ENCODE assay signal across 9 mouse cellular contexts in genomic region chr2:164385927-164386763, GRCm38 (mm10). TPM values are rescaled to one million over a fixed set of nuclear protein-coding genes. Genes with fewer than 3 reads are reported as not detected.
DNase-seq lines count a peak whose midpoint lies in the region; ATAC-seq and TF ChIP-seq lines count a peak whose summit lies in the region.
"Had no signal": no experiment of that assay in that cellular context is flagged by ENCODE, and none has a peak within 500 bp of the region (broad histone marks: within the 10 kb centered on the region; RNA-seq: fewer than 3 reads in every experiment).

No protein-coding gene starts in this region.

- H3K4me1 ChIP-seq in heart, embryonic 11.5 days (ENCODE audit: control insufficient read depth, insufficient read depth, low read length): no peaks in the 10 kb centered on the region
- 0 out of 2 replicates have a peak, but pooled peaks cover 3% of the 10 kb centered on the region for H3K4me1 ChIP-seq in embryonic facial prominence, embryonic 11.5 days (ENCODE audit: control insufficient read depth, insufficient read depth, low read length)
- no peaks in the 10 kb centered on the region for H3K4me1 ChIP-seq in intestine, postnatal 0 days (replicated peaks; ENCODE audit: control insufficient read depth, insufficient read depth, low read length)
- H3K4me1 ChIP-seq in neural tube, embryonic 13.5 days (replicated peaks): peaks cover 43% of the 10 kb centered on the region

- no peak overlapping the region for H3K4me3 ChIP-seq in heart, embryonic 11.5 days (ENCODE audit: low read depth, low read length)
- H3K4me3 ChIP-seq in embryonic facial prominence, embryonic 11.5 days (ENCODE audit: low read depth, low read length): no peak overlapping the region
- H3K4me3 ChIP-seq in intestine, postnatal 0 days (ENCODE audit: low read depth, low read length): no peak overlapping the region
- H3K4me3 ChIP-seq in neural tube, embryonic 13.5 days: no peak overlapping the region

- no peak overlapping the region for H3K9ac ChIP-seq in heart, embryonic 11.5 days (ENCODE audit: low read depth, low read length)
- peak overlapping the region; percentile 22; the same call in 1 of the 2 replicates for H3K9ac ChIP-seq in embryonic facial prominence, embryonic 11.5 days (replicated peaks; ENCODE audit: low read length)
- H3K9ac ChIP-seq in intestine, postnatal 0 days (ENCODE audit: low read depth, low read length): no peak overlapping the region
- no peak overlapping the region for H3K9ac ChIP-seq in neural tube, embryonic 13.5 days

- TF ChIP-seq CTCF in intestine, postnatal 0 days (IDR thresholded peaks at IDR 0.05; ENCODE audit: low read depth): no peak

- peak; percentile 61; the same call in 1 of the 2 replicates for ATAC-seq in heart, embryonic 11.5 days (replicated peaks; ENCODE audit: insufficient number of reproducible peaks, low FRiP score, low TSS enrichment)
- peak; percentile 85 for ATAC-seq in embryonic facial prominence, embryonic 11.5 days (replicated peaks; ENCODE audit: insufficient number of reproducible peaks, low FRiP score, low TSS enrichment, low read depth)
- 0 out of 2 replicates have a peak, but pooled peaks have one; percentile 10 for ATAC-seq in intestine, postnatal 0 days
- peak; percentile 78 for ATAC-seq in neural tube, embryonic 13.5 days (ENCODE audit: low read depth)
- no peak for ATAC-seq in CD4-positive, CD25-positive, alpha-beta regulatory T cell, adult 4 months

- H3K4me2 ChIP-seq in heart, embryonic 11.5 days: no peak overlapping the region
- no peak overlapping the region; the same call in 1 of the 2 replicates for H3K4me2 ChIP-seq in embryonic facial prominence, embryonic 11.5 days (ENCODE audit: low read depth, low read length)
- H3K4me2 ChIP-seq in intestine, postnatal 0 days (replicated peaks; ENCODE audit: low read depth): no peak overlapping the region
- H3K4me2 ChIP-seq in neural tube, embryonic 13.5 days: peak overlapping the region; percentile 9

- WGBS in heart, embryonic 11.5 days (ENCODE audit: insufficient replicate concordance): 19% methylated on average over 18 of the region's 18 CpGs
- 6% methylated on average over 17 of the region's 18 CpGs for WGBS in embryonic facial prominence, embryonic 11.5 days
- WGBS in intestine, postnatal 0 days: 15% methylated on average over 18 of the region's 18 CpGs
- 8% methylated on average over 18 of the region's 18 CpGs for WGBS in neural tube, embryonic 13.5 days

- H3K27ac ChIP-seq in heart, embryonic 11.5 days (ENCODE audit: low read depth, low read length): no peak overlapping the region
- H3K27ac ChIP-seq in embryonic facial prominence, embryonic 11.5 days (replicated peaks; ENCODE audit: low read depth, low read length): no peak overlapping the region
- no peak overlapping the region for H3K27ac ChIP-seq in intestine, postnatal 0 days (ENCODE audit: low read depth, low read length)
- no peak overlapping the region for H3K27ac ChIP-seq in neural tube, embryonic 13.5 days (replicated peaks)

- no peaks in the 10 kb centered on the region for H3K9me3 ChIP-seq in heart, embryonic 11.5 days (replicated peaks; ENCODE audit: control insufficient read depth, low read length)
- H3K9me3 ChIP-seq in embryonic facial prominence, embryonic 11.5 days (replicated peaks; ENCODE audit: control insufficient read depth, low read length): no peaks in the 10 kb centered on the region
- no peaks in the 10 kb centered on the region for H3K9me3 ChIP-seq in intestine, postnatal 0 days (ENCODE audit: control insufficient read depth)
- H3K9me3 ChIP-seq in neural tube, embryonic 13.5 days: no peaks in the 10 kb centered on the region

- no peaks in the 10 kb centered on the region for H3K36me3 ChIP-seq in heart, embryonic 11.5 days (ENCODE audit: control insufficient read depth, insufficient read depth, low read length)
- H3K36me3 ChIP-seq in embryonic facial prominence, embryonic 11.5 days (replicated peaks; ENCODE audit: control insufficient read depth, insufficient read depth, low read depth, low read length): no peaks in the 10 kb centered on the region
- H3K36me3 ChIP-seq in intestine, postnatal 0 days (ENCODE audit: control insufficient read depth, insufficient read depth): no peaks in the 10 kb centered on the region
- no peaks in the 10 kb centered on the region for H3K36me3 ChIP-seq in neural tube, embryonic 13.5 days

- peaks cover 35% of the 10 kb centered on the region for H3K27me3 ChIP-seq in heart, embryonic 11.5 days (ENCODE audit: control insufficient read depth, insufficient read depth, low read length)
- no peaks in the 10 kb centered on the region for H3K27me3 ChIP-seq in embryonic facial prominence, embryonic 11.5 days (ENCODE audit: control insufficient read depth, insufficient read depth, low read length)
- H3K27me3 ChIP-seq in intestine, postnatal 0 days (replicated peaks; ENCODE audit: control insufficient read depth, insufficient read depth, low read length): peaks cover 16% of the 10 kb centered on the region
- H3K27me3 ChIP-seq in neural tube, embryonic 13.5 days: peaks cover 42% of the 10 kb centered on the region

- no peak for DNase-seq in heart, adult 8-10 months (ENCODE audit: low spot score)
- peak; percentile 99 for DNase-seq in 3T3-L1 (ENCODE audit: low read depth, low spot score)
- DNase-seq in embryonic facial prominence, embryonic 11.5 days (ENCODE audit: low spot score): peak; percentile 61
- no peak for DNase-seq in spleen, adult 12 weeks (ENCODE audit: low spot score)

RNA-seq across cellular contexts. Expression of gene Slpi, which starts 2.8 kb away (rescaled TPM):
- polyA plus RNA-seq in heart, embryonic 11.5 days (2014; fragmentation: Nextera tagmentation; extraction: Ambion mirVana): 0.39 and 0.97 TPM in 2 replicates
- total RNA-seq in heart, adult 8-10 months (2022): 100 to 1,000 TPM in 1 of 4 experiments, 1 to 10 TPM in 3; 1.1 to 110 (median 2.3) TPM
- polyA plus RNA-seq in embryonic facial prominence, embryonic 11.5 days (2014; fragmentation: Nextera tagmentation; extraction: Ambion mirVana): 0.32 and 0.79 TPM in 2 replicates
- 82.5 and 95.0 TPM in 2 replicates for polyA plus RNA-seq in intestine, postnatal 0 days (2015; fragmentation: Nextera tagmentation; extraction: Ambion mirVana)
- polyA plus RNA-seq in neural tube, embryonic 13.5 days (2015; fragmentation: Nextera tagmentation; extraction: Ambion mirVana): 0.75 TPM in 1 of 2 replicates, not detected in the other
- 1 to 10 TPM in 1 of 2 experiments, under 1 TPM in 1; 0.75 to 1.1 TPM for polyA plus RNA-seq in CD4-positive, CD25-positive, alpha-beta regulatory T cell, adult 4 months (2017; shearing (Covaris generic))
- total RNA-seq: ES-E14 had no signal

RNA-seq across cellular contexts. Expression of gene Rbpjl, which starts 16.8 kb away (rescaled TPM):
- 0.06 and 0.19 TPM in 2 replicates for polyA plus RNA-seq in heart, embryonic 11.5 days (2014; fragmentation: Nextera tagmentation; extraction: Ambion mirVana)
- total RNA-seq in heart, adult 8-10 months (2022): not detected
- polyA plus RNA-seq in embryonic facial prominence, embryonic 11.5 days (2014; fragmentation: Nextera tagmentation; extraction: Ambion mirVana): not detected in 2 replicates
- 0.12 and 0.16 TPM in 2 replicates for polyA plus RNA-seq in intestine, postnatal 0 days (2015; fragmentation: Nextera tagmentation; extraction: Ambion mirVana)
- polyA plus RNA-seq in neural tube, embryonic 13.5 days (2015; fragmentation: Nextera tagmentation; extraction: Ambion mirVana): 0.08 and 0.10 TPM in 2 replicates
- polyA plus RNA-seq in CD4-positive, CD25-positive, alpha-beta regulatory T cell, adult 4 months (2017; shearing (Covaris generic)): not detected

RNA-seq across cellular contexts. Expression of gene Matn4, which starts 18.8 kb away (rescaled TPM):
- 0.34 and 0.77 TPM in 2 replicates for polyA plus RNA-seq in heart, embryonic 11.5 days (2014; fragmentation: Nextera tagmentation; extraction: Ambion mirVana)
- total RNA-seq in heart, adult 8-10 months (2022): under 1 TPM; 0.25 to 0.50 (median 0.29) TPM
- 1.2 and 1.3 TPM in 2 replicates for polyA plus RNA-seq in embryonic facial prominence, embryonic 11.5 days (2014; fragmentation: Nextera tagmentation; extraction: Ambion mirVana)
- polyA plus RNA-seq in intestine, postnatal 0 days (2015; fragmentation: Nextera tagmentation; extraction: Ambion mirVana): 1.9 and 2.4 TPM in 2 replicates
- 7.3 and 13.2 TPM in 2 replicates for polyA plus RNA-seq in neural tube, embryonic 13.5 days (2015; fragmentation: Nextera tagmentation; extraction: Ambion mirVana)
- not detected for polyA plus RNA-seq in CD4-positive, CD25-positive, alpha-beta regulatory T cell, adult 4 months (2017; shearing (Covaris generic))

RNA-seq across cellular contexts. Expression of gene Svs5, which starts 53.6 kb away (rescaled TPM):
- not detected in 2 replicates for polyA plus RNA-seq in heart, embryonic 11.5 days (2014; fragmentation: Nextera tagmentation; extraction: Ambion mirVana)
- total RNA-seq in heart, adult 8-10 months (2022): not detected
- not detected in 2 replicates for polyA plus RNA-seq in embryonic facial prominence, embryonic 11.5 days (2014; fragmentation: Nextera tagmentation; extraction: Ambion mirVana)
- polyA plus RNA-seq in intestine, postnatal 0 days (2015; fragmentation: Nextera tagmentation; extraction: Ambion mirVana): not detected in 2 replicates
- polyA plus RNA-seq in neural tube, embryonic 13.5 days (2015; fragmentation: Nextera tagmentation; extraction: Ambion mirVana): not detected in 2 replicates
- not detected for polyA plus RNA-seq in CD4-positive, CD25-positive, alpha-beta regulatory T cell, adult 4 months (2017; shearing (Covaris generic))
- total RNA-seq: ES-E14 had no signal

RNA-seq across cellular contexts. Expression of gene Sdc4, which starts 57.5 kb away (rescaled TPM):
- polyA plus RNA-seq in heart, embryonic 11.5 days (2014; fragmentation: Nextera tagmentation; extraction: Ambion mirVana): 33.9 and 34.6 TPM in 2 replicates
- total RNA-seq in heart, adult 8-10 months (2022): 10 to 100 TPM; 14.9 to 23.0 (median 20.7) TPM
- 19.2 and 24.1 TPM in 2 replicates for polyA plus RNA-seq in embryonic facial prominence, embryonic 11.5 days (2014; fragmentation: Nextera tagmentation; extraction: Ambion mirVana)
- polyA plus RNA-seq in intestine, postnatal 0 days (2015; fragmentation: Nextera tagmentation; extraction: Ambion mirVana): 92.0 and 103 TPM in 2 replicates
- 9.4 and 12.1 TPM in 2 replicates for polyA plus RNA-seq in neural tube, embryonic 13.5 days (2015; fragmentation: Nextera tagmentation; extraction: Ambion mirVana)
- 10 to 100 TPM; 69.7 to 93.7 TPM for polyA plus RNA-seq in CD4-positive, CD25-positive, alpha-beta regulatory T cell, adult 4 months (2017; shearing (Covaris generic))

Comparison
In these comparisons a context has a peak if more than half of its experiments do, and no peak if none do; other contexts are left out.
1. DNase-seq: peak in 3T3-L1 (single experiment) and embryonic facial prominence, embryonic 11.5 days (single experiment); none in heart, adult 8-10 months (single experiment) and spleen, adult 12 weeks (single experiment).
2. RNA of gene Slpi, which starts 2.8 kb away (polyA plus RNA-seq): 82.5 to 95.0 TPM in intestine, postnatal 0 days; 0.75 to 1.1 TPM in CD4-positive, CD25-positive, alpha-beta regulatory T cell, adult 4 months, 0.39 to 0.97 TPM in heart, embryonic 11.5 days, 0.75 TPM in neural tube, embryonic 13.5 days and 0.32 to 0.79 TPM in embryonic facial prominence, embryonic 11.5 days; every median in the first group is over 10 times any median in the second.